Mouse (Mus musculus): ENCODE data around the gene Inpp5a. TPM values are rescaled to one million over a fixed set of nuclear protein-coding genes. Genes with fewer than 3 reads are reported as not detected.

The Inpp5a gene
- total and polyA plus RNA-seq, 2 experiments from 2014 or later = 15.1 to 21.2 TPM

DNA sequence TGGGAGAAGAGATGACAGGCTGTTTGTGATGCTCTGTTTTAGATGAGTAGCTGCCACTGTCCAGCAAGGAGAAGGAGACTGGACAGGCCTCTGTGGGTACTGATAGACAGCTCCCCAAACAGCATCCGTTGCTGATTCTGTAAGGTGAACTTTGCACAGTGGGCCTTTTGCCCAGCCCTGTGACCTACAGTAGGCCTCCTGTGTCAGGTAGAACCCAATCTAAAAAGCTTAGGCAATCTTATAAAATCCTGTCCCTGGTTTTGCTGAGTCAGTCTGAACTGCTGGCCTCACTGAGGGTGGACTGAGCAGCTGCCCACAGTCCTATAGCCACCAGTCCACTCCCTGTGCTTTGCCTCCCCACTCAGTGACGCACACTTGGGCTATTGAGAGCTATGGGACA, 158.4 kb downstream of the Inpp5a start:
- H3K36me3 ChIP-seq (ENCODE audit: insufficient read depth, low read length) = no peaks in the 10 kb centered on the region
- H3K4me2 ChIP-seq (ENCODE audit: low read depth, low read length, poor library complexity, severe bottlenecking) = no peak overlapping the region
- ATAC-seq (ENCODE audit: low FRiP score) = no peak
- 86% methylated on average over 2 of the region's 2 CpGs for WGBS
- H3K4me3 ChIP-seq (ENCODE audit: low read depth, low read length) = no peak overlapping the region
- no peak for TF ChIP-seq CTCF (IDR thresholded peaks at IDR 0.05)
- peaks cover 8% of the 10 kb centered on the region for H3K27me3 ChIP-seq (ENCODE audit: insufficient read depth, low read length)
- DNase-seq (ENCODE audit: low spot score) = no peak
- H3K9me3 ChIP-seq (ENCODE audit: low read length) = no peaks in the 10 kb centered on the region
- peaks cover 10% of the 10 kb centered on the region; the same call in 1 of the 2 replicates for H3K4me1 ChIP-seq (ENCODE audit: insufficient read depth, low read length)
- no peak overlapping the region for H3K27ac ChIP-seq (ENCODE audit: low read depth, low read length)
- no peak overlapping the region for H3K9ac ChIP-seq (replicated peaks; ENCODE audit: low read length, poor library complexity, severe bottlenecking)

GRCm38 (mm10) chr7:139550086-139550783, 161.3 kb downstream of the Inpp5a start:
- peaks cover 4% of the 10 kb centered on the region; the same call in 1 of the 2 replicates for H3K4me1 ChIP-seq (ENCODE audit: insufficient read depth, low read length)
- DNase-seq (ENCODE audit: low spot score) (no peak), ATAC-seq (ENCODE audit: low FRiP score) (no peak)
- H3K36me3 ChIP-seq (ENCODE audit: insufficient read depth, low read length) = no peaks in the 10 kb centered on the region
- H3K4me2 ChIP-seq (ENCODE audit: low read depth, low read length, poor library complexity, severe bottlenecking) = no peak overlapping the region
- H3K4me3 ChIP-seq (ENCODE audit: low read depth, low read length) = no peak overlapping the region
- no peak overlapping the region for H3K9ac ChIP-seq (replicated peaks; ENCODE audit: low read length, poor library complexity, severe bottlenecking)
- no peak overlapping the region for H3K27ac ChIP-seq (ENCODE audit: low read depth, low read length)
- H3K27me3 ChIP-seq (ENCODE audit: insufficient read depth, low read length) = peaks cover 15% of the 10 kb centered on the region
- H3K9me3 ChIP-seq (ENCODE audit: low read length) = no peaks in the 10 kb centered on the region
- no peak for TF ChIP-seq CTCF (IDR thresholded peaks at IDR 0.05)
- 65% methylated on average over 3 of the region's 3 CpGs for WGBS

- no peak for TF ChIP-seq CTCF (IDR thresholded peaks at IDR 0.05)
- no peak overlapping the region for H3K9ac ChIP-seq (replicated peaks; ENCODE audit: low read length, poor library complexity, severe bottlenecking)
- no peak overlapping the region for H3K4me3 ChIP-seq (ENCODE audit: low read depth, low read length)
- ATAC-seq (ENCODE audit: low FRiP score) (no peak), DNase-seq (ENCODE audit: low spot score) (no peak)
- no peaks in the 10 kb centered on the region for H3K4me1 ChIP-seq (ENCODE audit: insufficient read depth, low read length)
- no peak overlapping the region for H3K27ac ChIP-seq (ENCODE audit: low read depth, low read length)
- no peak overlapping the region for H3K4me2 ChIP-seq (ENCODE audit: low read depth, low read length, poor library complexity, severe bottlenecking)
- H3K9me3 ChIP-seq (ENCODE audit: low read length) = no peaks in the 10 kb centered on the region
- H3K36me3 ChIP-seq (ENCODE audit: insufficient read depth, low read length) = no peaks in the 10 kb centered on the region
- H3K27me3 ChIP-seq (ENCODE audit: insufficient read depth, low read length) = peaks cover 15% of the 10 kb centered on the region
- 45% methylated on average over 2 of the region's 2 CpGs for WGBS
Observed at GRCm38 (mm10) chr7:139551519-139551918, 162.6 kb downstream of the Inpp5a start.

- H3K27me3 ChIP-seq (ENCODE audit: insufficient read depth, low read length) = 0 out of 2 replicates have a peak, but pooled peaks cover 9% of the 10 kb centered on the region
- TF ChIP-seq CTCF (IDR thresholded peaks at IDR 0.05) = no peak
- H3K36me3 ChIP-seq (ENCODE audit: insufficient read depth, low read length) = peaks cover 5% of the 10 kb centered on the region
- 27% methylated on average over 5 of the region's 5 CpGs for WGBS
- H3K9ac ChIP-seq (replicated peaks; ENCODE audit: low read length, poor library complexity, severe bottlenecking) = no peak overlapping the region
- ATAC-seq (ENCODE audit: low FRiP score) (no peak), DNase-seq (ENCODE audit: low spot score) (peak; percentile 38)
- 0 out of 2 replicates have a peak, but pooled peaks cover 3% of the 10 kb centered on the region for H3K4me1 ChIP-seq (ENCODE audit: insufficient read depth, low read length)
- H3K27ac ChIP-seq (ENCODE audit: low read depth, low read length) = no peak overlapping the region
- H3K9me3 ChIP-seq (ENCODE audit: low read length) = no peaks in the 10 kb centered on the region
- H3K4me3 ChIP-seq (ENCODE audit: low read depth, low read length) = no peak overlapping the region
- H3K4me2 ChIP-seq (ENCODE audit: low read depth, low read length, poor library complexity, severe bottlenecking) = no peak overlapping the region
Observed at GRCm38 (mm10) chr7:139556331-139556730, 167.4 kb downstream of the Inpp5a start.

DNA sequence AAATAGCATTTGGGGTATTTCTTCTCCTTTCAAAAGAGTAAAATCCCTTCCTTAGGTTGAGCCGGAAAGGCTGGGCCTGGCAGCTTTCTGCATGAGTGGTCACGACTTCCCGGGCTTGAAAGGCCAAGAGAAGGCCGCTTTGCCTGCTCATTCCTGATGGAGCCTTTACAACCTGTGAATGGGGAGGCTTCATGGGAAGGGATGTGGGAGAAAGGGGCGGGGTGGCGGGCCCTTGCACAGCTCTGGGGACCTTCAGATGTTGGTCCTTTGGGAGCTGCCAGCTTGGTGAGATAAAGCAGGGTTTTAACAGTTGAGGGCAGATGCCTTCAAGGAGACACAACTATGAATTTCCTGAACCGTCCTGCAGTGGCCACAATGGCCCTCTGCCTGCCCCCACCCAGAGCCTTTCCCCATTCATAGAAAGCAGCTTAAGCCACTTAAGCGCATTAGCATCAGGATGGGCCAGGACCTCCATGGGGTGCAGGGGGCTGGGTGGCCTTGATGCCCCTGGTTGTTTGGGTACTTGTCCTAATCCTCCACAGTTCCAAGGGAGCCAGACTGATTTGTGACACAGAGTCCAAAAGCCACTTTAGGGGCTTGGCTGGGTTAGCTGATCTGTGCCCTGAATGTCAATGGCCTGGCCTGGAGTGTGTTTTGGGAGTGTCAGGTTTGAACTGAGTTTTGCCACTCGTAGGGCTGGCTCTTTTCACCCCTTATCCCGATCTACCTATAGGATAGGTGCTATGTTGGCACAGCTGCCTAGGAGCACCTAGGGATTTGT, 168.0 kb downstream of the Inpp5a start:
- H3K27me3 ChIP-seq (ENCODE audit: insufficient read depth, low read length) = 0 out of 2 replicates have a peak, but pooled peaks cover 9% of the 10 kb centered on the region
- no peak for ATAC-seq (ENCODE audit: low FRiP score)
- no peak overlapping the region for H3K9ac ChIP-seq (replicated peaks; ENCODE audit: low read length, poor library complexity, severe bottlenecking)
- no peak for TF ChIP-seq CTCF (IDR thresholded peaks at IDR 0.05)
- 0 out of 2 replicates have a peak, but pooled peaks cover 3% of the 10 kb centered on the region for H3K4me1 ChIP-seq (ENCODE audit: insufficient read depth, low read length)
- no peaks in the 10 kb centered on the region for H3K9me3 ChIP-seq (ENCODE audit: low read length)
- DNase-seq (ENCODE audit: low spot score) = no peak
- H3K4me2 ChIP-seq (ENCODE audit: low read depth, low read length, poor library complexity, severe bottlenecking) = no peak overlapping the region
- WGBS = 27% methylated on average over 10 of the region's 10 CpGs
- H3K27ac ChIP-seq (ENCODE audit: low read depth, low read length) = no peak overlapping the region
- peaks cover 5% of the 10 kb centered on the region for H3K36me3 ChIP-seq (ENCODE audit: insufficient read depth, low read length)
- H3K4me3 ChIP-seq (ENCODE audit: low read depth, low read length) = no peak overlapping the region

GRCm38 (mm10) chr7:139559659-139560058, 170.8 kb downstream of the Inpp5a start:
- H3K4me2 ChIP-seq (ENCODE audit: low read depth, low read length, poor library complexity, severe bottlenecking) = no peak overlapping the region
- TF ChIP-seq CTCF (IDR thresholded peaks at IDR 0.05) = no peak
- no peak overlapping the region for H3K9ac ChIP-seq (replicated peaks; ENCODE audit: low read length, poor library complexity, severe bottlenecking)

More at GRCm38 (mm10) chr7:139559659-139560058, 170.8 kb downstream of the Inpp5a start:
- H3K4me1 ChIP-seq (ENCODE audit: insufficient read depth, low read length) = 0 out of 2 replicates have a peak, but pooled peaks cover 3% of the 10 kb centered on the region
- H3K4me3 ChIP-seq (ENCODE audit: low read depth, low read length) = no peak overlapping the region
- 0 out of 2 replicates have a peak, but pooled peaks cover 3% of the 10 kb centered on the region for H3K27me3 ChIP-seq (ENCODE audit: insufficient read depth, low read length)
- H3K27ac ChIP-seq (ENCODE audit: low read depth, low read length) = no peak overlapping the region
- H3K36me3 ChIP-seq (ENCODE audit: insufficient read depth, low read length) = peaks cover 5% of the 10 kb centered on the region
- 94% methylated on average over 10 of the region's 10 CpGs for WGBS
- ATAC-seq (ENCODE audit: low FRiP score) (no peak), DNase-seq (ENCODE audit: low spot score) (no peak)
- no peaks in the 10 kb centered on the region for H3K9me3 ChIP-seq (ENCODE audit: low read length)
